Mouse (Mus musculus) kidney, adult 11 months (tissue): ENCODE measurements around the gene Gm21969.
A peak's percentile ranks its signal among the peaks of the same experiment; 100 is the strongest.

Source experiments
- DNase-seq: peaks from one replicate; pipeline ENCODE4 v3.0.0; 2022

The Gm21969 gene

DNA sequence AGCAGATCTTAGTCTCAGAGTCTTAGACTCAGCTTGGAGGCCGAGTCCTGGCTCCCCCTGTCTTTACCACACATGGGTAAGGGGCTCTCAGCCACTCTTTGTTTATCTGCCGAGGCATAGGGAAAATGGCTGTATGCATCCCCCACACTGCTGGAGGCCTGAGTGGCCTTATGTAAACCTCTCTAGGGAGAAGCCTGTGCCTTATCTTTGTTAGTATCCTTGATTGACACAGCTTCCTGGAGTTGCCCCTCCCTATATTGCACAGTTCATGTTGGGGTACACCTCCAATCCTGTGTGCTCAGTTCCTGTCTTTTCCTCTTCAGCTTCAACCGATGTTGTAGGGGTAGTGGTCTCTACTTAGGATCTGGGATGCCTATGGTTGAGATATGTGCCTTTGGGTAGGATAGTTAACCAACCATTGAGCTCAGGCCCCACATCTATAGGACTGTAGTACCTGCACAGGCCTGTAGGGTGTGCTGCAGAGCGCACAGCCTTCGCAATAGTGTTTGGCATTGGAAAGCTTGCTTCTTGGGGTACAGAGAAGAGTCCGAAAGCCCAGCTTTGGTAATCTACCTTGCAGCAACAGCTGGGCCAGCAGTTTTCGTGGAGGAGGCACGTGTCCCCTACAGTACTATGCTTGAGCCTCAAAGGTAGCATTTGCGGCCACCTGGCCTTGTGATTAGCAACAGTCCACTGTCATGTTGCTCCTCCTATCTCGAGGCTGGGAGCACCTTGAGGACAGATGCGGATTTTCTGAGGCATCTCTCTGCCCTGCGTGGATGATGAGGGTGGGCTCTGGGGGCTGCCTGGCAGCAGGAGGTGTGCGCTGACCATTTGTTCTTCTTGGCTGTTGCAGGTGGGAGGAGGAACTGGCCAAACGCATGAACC lies at the start of gene Gm21969:
Gene Gm21969 (plus strand): TSS at position 830 of the 888 bp plus-strand sequence.
- no peak for DNase-seq

DNA sequence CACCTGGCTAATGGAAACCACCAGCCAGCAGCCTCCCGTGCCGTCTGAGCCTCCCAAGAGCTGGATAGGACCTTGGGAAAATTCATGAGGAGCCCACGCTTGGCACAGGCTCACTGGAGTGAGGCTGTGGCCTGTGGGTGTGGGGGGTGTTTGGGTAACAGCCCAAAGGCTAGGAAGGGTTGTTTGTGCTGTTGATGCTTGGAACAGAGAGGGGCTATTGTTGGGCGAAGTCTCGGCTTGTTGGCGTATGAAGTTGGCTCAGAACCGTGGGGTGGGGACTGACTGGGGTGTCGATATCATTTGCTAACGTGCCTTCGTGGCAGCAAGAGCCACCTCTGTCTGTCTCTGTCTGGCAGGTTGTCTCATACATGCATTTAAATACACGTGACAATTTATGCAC lies 47.8 kb upstream of the Gm21969 start:
- no peak for DNase-seq

DNA sequence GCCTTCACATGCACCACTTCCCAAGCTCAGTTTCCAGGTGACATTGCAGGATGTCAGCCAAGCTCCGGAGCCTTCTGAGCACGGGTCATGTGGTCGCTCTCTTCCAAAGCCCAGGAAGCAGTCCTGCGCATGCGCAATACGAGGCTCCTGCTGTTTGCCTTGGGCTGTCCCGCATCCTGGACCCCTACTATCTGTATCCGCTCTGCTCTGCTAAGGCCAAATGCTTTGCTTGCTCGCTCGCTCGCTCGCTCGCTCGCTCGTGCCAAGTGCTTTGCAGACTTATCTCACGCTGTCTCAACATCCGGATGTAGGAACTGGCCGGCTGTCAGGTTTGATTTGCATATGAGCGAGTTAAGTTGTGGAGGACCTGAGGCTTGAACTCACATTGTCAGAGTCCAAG lies 47.0 kb upstream of the Gm21969 start:
- no peak for DNase-seq

DNA sequence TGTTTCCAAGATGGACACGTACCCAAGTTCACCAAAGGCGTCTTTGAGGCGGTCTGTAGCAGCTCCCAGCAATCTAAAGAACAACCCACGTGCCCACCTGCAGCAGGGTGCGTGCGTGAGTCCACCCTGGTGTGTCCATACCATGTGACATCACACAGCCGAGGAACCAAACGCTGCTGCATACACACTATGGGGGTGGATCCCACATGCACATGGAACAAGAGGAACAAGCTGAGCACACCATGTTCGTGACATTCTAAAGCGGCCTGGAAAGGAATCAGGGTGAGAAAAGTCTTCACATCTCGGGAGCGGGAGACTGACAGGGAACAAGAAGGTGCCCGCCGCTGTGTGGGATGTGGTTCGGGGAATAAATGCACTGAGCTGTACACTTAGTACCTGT lies 34.6 kb upstream of the Gm21969 start:
- DNase-seq, result no peak

DNA sequence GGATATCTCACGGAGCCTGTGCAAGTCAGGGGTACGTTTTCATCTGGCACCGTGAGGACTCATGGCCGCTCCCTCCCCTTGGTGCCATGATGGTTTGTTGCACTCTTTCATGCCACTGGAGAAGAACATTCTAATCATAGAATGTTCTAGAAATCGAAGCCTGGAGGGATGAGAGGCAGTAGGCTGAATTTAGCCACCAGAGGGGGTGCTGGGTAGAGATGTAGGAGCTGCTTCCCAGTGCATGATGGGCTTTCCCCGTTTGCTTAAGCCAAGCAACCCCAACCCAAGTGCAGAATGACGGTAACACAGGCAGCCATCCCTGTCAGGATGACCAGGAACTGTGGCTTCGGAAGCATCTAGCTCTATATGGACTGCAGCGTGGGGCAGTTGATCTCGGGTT lies 32.2 kb upstream of the Gm21969 start:
- DNase-seq, result no peak

DNA sequence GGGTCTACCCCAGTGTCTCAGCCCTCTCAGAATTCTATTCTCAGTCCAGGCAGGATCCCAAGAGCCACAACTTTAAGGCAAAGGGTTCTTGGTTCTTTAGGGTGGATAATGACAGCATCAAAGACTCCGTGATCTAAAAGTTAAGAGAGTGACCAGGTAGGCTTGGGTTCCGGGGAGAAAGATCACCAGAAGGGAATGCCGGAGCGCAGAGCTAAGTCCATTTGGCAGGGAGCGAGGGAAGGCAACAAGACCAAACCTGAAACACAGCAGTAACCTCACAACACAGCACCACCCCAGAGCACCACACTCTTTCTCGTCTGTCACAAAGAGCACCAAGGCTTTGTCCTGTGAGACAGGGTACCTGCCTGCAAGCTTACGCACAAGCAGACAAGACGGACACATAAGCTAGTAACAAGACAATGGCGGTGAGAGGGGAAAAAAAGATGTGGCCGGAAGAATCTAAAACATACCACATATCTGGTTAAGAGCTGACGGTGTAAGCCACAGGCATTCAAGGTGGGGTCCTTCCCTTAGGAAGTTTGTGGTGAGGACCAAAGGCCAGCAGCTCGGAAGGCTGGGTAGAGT lies 30.0 kb upstream of the Gm21969 start:
- DNase-seq, result peak; percentile 41

DNA sequence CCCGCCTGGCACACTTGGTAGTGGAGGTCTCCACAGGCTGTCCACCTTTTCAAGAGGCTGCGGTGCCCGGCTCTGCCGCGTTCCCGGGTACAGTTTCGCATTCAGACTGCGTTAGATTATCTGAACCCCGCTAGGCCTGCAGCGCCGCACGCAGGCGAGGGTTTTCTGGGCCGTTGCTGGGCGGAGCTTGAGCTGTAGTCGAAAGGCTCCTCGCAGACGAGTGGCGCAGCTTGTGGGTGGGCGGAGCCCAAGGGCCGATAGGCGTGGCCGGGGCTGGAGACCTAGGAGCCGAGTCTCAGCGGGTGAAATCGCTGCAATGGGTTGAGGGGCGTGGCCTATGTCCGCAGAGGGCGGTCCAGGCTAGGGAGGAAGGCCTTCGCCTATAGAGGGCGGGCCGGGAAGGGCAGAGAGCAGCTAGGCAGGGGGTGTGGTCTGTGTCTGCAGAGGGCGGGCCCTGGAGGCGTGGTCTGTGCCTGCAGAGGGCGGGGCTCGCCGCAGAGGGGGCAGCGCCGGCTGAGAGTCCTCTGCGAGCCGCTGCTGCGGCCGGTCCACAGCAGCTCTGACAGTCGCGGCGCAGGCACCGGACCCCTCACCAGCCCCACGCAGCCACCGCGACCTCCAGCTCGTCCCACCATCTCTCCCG lies 28.7 kb upstream of the Gm21969 start:
- DNase-seq, result peak; percentile 99

DNA sequence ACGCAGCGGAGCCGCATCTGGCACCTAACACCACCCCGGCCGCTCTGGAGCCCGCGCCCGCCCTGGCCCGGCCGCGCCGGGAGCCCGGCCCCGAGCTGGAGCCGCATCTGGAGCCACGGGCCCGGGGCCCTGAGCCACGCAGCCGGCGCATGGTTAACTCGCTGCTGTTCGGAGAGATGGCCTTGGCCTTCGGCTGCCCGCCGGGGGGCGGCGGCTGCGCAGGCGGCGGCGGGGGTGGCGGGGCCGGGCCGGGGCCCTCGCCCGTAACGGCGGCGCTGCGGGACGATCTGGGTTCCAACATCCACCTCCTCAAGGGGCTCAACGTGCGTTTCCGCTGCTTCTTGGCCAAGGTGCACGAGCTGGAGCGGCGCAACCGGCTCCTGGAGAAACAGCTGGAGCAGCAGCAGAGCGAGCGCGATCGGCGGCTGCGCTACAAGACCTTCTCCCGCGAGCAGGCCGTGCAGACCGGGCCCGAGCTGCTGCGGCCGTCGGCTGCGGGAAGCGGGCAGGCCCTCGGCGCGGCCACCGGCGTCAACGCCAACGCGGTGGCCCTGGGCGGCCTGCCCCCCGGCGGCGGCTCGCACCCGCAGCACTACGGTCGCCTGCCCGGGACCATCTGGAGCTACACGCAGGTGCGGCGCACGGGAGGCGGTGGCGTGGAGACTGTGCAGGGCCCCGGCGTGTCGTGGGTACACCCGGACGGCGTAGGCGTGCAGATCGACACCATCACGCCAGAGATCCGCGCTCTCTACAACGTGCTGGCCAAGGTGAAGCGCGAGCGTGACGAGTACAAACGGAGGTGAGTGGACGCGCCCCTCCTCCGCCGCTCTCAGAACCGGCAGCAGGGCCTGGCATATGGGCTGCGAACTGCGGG lies 27.9 kb upstream of the Gm21969 start:
- peak; percentile 47 for DNase-seq

DNA sequence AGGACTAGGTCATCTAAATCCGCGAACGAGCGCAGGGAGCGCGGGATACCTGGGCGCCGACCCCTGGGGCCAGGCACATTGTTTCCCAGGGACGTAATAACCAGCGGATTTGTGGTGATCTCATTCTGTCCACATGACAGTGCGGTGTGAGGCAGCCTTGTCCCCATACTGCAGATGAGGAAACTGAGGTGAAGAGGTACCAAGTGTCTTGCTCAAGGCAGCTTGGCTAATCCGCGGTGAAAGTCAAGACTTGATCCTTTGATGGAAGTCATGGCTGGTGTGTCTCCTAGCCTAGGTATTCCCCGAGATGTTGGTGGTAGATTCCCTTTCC lies 27.3 kb upstream of the Gm21969 start:
- peak; percentile 26 for DNase-seq

DNA sequence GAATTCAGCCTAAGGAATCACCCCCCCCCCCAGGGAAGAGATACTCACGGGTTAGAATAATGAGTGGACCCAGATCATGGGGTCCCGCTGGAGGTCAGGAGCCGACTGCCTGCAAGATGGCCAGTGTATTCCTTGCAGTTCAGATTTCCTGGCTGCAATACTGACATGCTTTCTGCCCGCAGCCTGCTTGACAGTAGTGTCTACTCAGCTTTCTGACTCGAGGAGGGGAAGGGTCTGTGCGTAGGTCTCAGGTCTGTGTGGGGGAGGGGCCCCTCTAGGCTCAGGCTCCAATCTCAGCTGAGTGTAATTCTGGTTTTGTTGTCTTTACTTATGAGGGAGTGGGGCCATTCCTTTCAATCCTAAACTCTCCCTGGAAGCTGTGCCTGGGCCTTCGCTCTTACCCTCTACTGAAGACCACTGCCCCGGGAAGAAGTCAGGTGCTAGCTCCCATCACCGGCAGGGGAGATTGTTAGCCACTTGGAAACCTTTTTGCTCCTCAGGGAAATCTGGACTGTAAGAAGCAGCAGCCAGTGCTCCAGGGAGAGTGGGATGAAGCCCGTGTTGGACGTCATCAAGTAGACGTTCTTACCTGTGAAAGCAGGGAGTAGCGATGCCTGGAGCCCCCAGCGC lies 26.6 kb upstream of the Gm21969 start:
- no peak for DNase-seq

DNA sequence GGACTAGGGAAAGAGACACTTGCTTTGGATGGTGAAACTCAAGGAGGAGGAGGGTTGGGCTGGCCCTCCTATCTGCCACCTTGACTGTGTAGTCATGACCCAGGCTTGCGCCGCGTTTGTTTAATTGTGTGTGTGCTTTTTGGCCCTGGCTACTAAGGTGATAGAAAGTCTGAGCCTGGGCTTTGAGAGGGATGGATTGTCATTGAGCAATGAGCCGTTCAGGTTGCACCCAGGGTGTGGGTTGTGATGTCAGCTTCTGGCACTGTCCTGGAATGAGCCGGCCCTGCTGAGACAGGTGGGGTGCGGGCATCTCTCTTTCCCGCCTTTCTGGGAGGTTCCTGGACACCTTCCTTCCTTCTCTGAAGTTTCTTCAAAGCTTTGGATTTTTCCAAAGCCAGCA lies 26.0 kb upstream of the Gm21969 start:
- DNase-seq, result no peak

DNA sequence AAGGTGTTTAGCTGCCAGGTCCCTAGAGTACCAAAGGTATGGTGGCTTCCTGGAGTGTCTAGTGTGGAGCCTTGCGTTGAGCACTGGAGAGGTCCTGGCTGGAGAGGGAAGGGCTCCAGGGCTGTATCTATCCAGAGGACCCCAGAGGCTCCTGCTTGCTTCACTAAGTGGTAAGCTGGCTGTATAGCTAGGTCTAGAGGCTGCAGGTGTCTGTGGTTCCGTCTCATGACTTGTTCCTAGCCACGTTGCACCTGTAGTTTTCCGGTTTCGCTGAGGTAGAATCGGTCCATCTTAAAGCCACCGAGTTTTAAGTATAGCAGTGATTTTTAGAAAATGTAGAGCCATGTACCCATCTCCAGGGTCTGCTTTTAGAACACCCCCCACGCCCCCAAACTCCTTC lies 24.6 kb upstream of the Gm21969 start:
- DNase-seq, result no peak

DNA sequence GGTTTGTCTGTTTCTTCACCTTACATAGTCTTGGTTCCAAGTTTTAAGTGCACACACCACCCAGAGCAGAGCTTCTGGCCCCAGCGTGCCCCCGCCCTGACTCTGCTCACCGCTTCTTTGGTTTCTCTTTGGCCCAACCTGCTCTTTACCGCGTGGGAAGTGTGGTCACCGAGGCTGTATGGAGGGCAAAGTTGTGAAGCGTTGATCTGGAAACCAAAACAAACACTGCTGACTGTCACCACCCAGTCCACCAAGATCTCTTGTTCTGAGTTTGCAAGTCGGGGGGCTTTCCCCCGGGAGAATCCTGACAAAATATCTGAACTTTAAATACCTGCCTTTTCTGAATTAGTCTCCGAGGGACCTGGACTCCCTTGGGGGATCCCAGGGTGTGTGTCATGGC lies 24.0 kb upstream of the Gm21969 start:
- no peak for DNase-seq

DNA sequence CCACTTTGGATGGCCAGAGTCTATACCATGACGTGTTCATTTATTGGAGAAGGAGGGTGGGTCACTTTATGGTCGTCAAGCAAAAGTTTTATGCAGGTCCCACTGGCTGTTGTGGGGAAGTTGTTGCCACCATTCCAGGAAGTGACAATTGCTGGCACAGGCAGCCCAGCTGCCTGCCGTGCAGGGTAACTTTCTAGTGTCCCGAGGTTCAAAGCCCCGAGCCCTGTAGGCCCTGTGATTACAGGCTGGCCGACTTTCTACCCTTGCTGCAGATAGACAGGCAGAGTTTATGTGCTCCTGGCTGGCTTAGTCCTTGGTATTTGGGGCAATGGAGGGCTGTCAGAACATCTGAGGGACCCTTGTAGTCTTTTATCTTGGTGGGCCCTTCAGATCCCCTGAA lies 23.5 kb upstream of the Gm21969 start:
- no peak for DNase-seq

DNA sequence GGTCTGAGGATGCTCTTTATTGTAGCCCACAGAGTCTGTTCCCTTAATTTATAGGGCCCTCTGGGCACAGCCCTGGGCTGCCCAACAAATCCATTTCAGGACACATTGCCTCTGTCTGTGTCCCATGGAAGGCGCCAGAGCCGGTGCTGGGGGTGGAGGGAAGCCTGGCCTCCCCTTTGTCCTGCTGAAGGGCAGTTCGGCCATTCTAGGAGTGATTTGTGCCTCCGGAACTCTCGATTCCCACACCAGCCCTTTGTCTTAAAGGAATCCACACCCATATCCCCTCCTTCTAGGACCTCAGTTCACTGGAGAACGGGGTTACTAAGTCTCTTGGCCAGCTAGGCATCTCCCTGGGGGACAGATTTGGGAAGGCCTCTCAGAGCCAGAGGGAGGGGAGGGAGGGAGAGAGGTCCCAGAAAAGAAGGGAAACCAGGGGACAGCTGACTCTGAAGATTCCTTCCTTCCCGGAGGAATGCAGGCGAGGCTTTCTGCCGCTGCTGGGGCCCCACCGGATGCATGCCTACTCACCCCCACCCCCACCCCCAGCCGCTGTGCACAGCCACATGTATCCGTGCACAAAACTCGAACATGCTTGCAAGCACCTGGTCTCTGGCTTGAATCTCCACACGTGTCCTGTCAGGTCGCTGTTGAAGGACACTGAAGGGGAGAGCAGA lies 22.2 kb upstream of the Gm21969 start:
- DNase-seq, result peak; percentile 51

DNA sequence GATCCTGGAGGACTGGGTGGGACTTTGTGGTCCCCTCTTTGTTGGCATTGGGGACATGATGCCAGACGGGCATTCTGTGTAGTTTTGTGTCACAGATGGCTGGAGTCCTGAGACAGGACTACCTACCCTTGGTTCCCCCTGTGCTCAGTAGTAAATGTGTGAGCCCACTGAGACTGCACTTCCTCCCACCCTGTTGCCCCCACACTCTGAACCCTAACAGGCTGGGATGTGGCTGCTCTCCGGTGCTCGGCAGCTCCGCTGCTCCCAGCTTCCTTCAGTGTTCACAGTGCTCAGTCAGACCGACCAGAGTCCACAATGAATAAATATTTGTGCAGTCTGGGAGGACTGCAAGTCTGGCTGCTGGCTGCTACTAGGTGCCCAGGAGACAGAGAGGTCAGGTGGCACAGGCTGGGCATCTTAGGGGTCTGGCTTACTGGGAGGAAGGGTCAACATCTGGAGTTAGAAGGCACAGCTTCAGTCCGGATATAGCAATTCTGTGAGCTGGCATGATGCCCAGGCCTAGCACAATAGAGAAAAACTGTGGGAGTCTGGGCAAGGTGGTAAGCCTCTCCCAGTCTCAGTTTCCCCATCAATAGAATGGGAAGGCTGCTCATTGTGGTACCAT lies 21.4 kb upstream of the Gm21969 start:
- no peak for DNase-seq

DNA sequence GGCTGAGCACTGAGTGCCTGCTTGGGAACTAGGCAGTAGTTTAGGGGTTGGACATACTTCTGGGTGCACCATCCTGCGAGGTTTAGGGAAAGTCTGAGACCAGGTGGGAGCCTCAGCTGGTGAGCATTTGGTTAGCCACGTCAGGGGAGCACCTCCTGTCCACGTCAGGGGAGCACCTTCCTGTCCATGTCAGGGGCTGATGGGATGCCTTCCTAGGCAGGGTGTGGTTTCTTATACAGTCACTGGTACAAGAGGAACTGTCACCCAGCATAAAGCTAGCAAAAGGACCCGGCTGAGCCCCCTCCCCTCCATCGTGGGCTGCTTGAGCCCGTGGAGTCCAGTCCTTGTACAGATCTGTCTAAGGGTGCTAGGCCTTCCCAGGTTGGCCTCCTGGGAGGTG lies 20.6 kb upstream of the Gm21969 start:
- DNase-seq, result no peak

DNA sequence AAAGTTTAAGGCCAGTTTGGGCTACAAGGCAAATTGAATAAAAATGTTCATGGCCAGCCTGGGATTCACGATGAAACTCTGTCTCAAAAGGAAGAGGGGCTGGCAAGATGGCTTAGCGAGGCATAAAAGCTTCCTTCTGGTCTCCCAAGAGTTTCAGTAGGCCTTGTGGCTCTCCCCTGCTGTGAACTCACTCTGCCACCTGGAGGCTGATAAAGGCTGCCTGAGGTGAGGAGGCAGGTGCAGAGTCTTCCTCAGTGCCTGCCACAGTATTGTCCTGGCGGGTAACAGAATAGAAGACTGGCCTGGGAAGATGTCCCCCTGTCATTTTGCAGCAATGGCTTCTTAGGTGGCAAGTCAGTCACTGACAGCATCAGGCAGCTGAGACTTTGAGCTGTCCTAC lies 20.1 kb upstream of the Gm21969 start:
- no peak for DNase-seq

DNA sequence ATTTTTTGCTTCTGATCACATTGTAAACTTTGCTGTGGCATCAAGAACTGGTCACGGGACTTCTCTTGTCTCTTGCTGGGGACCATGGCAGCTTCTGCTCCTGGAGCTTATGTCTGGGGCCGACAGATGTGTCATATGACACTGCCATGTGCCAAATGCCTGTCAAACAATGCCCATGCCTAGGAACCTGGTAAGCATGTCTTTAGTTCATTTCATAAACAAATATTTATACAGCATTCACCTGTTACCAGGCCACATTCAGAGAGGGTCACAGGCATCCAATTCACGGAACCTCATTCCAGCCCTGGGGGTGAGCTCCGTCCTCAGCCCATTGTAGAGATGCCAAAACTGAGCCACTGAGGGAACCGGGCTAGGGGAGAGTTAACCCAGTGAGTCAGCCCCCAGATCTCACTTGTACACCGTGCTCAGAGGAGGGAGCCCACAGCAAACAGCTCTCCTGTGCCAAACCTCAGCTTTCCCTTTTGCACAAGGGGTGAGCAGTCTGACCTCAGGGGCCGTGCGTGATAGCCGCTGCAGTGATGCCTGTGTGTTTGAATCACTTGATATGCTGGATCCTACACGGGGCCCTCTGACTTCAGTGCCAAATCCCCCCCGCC lies 19.2 kb upstream of the Gm21969 start:
- no peak for DNase-seq

DNA sequence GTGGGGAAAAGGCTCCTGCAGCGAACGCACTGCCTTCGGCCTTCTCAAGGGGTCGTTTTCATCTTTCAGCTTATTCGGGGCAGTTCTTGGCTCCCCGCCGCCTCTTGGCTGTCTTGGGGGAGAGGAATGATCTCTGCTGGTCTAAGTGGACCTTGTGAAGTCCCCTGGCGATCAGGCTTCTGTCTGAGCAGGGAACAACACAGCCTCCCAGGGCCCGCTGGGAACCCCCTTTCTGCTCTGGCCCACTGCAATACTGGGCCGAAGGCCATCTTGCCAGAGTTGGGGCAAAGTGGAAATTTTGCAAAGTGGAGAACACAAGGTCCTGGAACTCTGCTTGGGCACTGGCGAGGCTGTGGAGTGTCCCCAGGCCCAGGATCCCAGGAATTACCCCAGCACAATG lies 18.3 kb upstream of the Gm21969 start:
- no peak for DNase-seq

DNA sequence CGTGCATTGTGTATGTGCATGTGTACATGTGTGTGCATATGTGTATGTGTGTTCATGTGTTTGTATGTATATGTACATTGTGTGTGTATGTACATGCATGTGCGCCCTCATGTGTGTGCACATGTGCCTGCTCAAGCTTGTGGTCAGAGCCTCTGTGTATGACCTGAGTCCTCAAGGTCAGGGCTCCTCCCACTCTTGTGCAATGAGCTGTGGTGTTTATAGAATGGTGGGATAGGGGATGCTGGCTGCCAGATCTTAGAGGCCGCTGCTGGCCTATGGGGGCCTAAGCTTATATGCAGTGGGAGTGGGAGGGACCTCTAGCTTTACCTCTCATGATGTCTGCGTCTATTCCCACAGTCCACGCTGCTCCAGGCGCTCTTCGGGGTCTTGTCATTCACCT lies 17.3 kb upstream of the Gm21969 start:
- no peak for DNase-seq
